Mouse (Mus musculus): ENCODE measurements at regions not wholly inside any gene's neighbourhood (a gene's known extent, or its start where the extent isn't known, plus 50 kb on each side); places are given as distances from the start of the nearest gene placed in this dataset.

- DNase-seq: no peak
Measured at GRCm38 (mm10) chr2:38420498-38420897, 81.4 kb downstream of the Lhx2 start.

DNA sequence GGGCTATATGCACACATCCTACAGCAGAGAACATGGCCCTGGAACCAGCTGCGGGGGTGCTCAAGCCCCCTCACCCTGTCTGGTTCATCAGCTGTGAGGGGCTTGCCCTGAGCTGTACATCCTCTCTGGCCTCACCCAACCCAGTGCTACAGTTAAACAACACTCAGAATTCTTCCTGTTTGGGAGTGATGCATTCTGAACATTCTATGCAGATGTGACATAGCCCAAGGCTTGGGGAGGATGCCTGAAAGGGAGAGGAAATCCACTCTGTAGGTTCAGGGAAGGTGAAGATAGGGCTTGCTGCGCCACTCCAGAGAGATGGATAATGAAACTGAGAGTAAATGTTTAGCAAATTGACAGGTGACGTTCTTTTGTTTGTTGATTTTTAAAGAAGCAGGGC lies 83.3 kb downstream of the Lhx2 start:
- no peak for DNase-seq

DNA sequence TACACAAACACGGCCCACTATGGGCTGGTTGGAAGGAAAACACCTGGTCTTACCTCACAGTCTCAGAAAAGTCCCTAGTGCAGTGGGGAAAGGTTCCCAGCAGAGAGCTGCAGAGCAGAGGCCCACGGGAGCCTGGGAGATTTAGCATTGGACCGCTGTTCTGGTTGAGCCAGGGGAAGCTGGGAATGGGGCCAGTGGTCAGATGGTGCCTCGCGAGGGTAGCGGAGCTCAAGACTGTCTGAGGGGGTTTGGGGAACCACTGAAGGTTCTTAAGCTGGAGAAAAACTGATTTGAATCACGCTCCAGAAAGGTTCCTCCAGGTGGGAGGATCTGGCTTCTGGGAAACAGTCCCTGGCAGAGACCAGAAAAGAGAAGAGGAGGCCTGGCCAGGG lies 84.8 kb downstream of the Lhx2 start:
- peak; percentile 88 to 92 for DNase-seq

GRCm38 (mm10) chr2:38424278-38424931 lies 85.3 kb downstream of the Lhx2 start:
- peak; percentile 62 to 69 for DNase-seq

DNA sequence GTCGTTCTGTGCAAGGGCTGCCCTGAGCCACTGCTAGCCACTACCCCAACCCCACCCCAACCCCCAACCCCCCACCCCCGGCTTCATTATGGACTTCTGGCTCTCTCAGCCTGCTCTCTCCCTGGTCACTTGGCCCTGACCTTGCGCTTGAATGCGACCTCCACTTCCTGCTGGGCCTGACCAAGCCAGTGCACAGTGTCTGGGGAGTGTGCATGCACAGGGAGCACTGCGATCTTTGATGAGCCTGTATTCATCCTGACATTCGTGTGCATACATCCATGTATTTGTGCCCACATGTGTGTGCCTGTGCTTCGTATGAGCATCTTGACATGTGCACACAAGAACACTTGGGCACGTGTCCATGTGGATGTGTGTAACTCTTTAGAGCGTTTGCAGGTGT lies 85.9 kb downstream of the Lhx2 start:
- DNase-seq: peak in 1 of 2 experiments; percentile 25

DNA sequence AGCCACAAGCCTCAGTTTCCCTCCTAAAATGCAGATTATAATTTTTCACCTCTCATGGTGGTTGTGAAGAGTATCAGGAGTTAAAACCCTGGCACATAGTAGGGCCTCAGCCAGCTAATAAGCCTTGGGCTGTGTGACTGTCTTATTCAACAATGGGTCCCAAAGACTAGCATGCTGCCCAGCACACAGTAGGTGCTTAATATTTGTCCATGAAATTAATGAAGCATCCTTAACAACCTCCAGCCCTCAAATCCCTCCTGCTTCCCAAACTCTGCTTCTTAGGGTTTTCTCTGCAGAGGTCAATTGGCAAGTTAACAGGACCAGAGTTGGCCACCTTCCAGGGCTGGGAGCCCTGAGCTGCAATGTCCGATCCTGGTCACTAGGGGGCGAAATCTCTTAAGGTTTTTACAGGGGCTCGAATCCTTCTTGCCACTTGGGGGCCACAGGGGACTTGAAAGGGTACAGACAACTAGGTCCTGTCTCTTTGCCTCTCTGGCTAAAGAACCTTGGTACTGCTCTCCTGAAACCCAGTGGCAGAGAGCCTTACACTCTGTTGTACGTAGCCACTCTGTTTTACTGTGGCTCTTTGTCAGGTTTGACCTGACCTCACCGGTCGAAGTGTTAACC lies 81.6 kb upstream of the Nek6 start:
- DNase-seq: peak; percentile 82 to 86

DNA sequence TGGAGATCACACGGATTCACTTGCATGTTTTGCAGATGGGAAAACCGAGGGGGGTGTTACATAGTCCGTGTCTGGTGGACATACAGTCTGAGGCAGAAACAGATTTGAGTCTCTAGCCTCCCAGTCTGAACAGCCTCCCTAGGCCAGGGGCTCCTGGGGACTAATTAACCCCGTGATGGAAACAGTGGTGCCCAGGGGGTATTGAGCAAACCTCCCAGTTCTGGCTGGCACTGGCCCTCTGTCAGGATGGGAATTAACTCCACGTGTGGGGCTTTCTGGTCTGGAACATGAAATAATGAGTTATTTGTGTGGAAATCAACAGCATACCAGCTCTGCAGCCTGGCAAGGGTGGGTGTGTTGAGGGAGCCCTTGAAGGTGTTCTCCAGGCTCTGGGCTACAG lies 79.9 kb upstream of the Nek6 start:
- no peak for DNase-seq

- DNase-seq: peak; percentile 56 to 73
Measured at GRCm38 (mm10) chr2:38433736-38434135, 77.7 kb upstream of the Nek6 start.

- no peak for DNase-seq
Measured at GRCm38 (mm10) chr2:38436701-38437100, 74.7 kb upstream of the Nek6 start.

- no peak for DNase-seq
Measured at GRCm38 (mm10) chr2:38439191-38439590, 72.3 kb upstream of the Nek6 start.

DNA sequence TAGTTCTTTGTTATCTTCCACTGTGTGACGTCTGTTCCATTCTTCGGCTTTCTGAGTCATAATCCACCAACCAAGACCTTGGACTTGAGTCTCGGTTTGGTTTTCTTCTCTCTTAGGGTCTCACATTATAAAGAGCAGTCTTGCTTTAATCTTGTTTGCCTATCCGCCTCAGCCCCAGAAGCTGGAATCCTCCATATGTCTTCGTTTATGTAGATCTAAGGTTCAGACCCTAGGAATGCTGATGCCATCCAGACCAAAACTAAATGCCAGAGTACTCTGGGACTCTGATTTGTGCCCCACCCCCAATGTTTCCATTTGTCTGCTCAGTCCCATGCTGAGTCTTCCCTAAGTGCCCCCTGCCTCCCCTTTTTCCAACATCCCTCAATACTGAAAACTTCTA lies 71.5 kb upstream of the Nek6 start:
- no peak for DNase-seq

- no peak for DNase-seq
Measured at GRCm38 (mm10) chr2:38449092-38449491, 62.4 kb upstream of the Nek6 start.

DNA sequence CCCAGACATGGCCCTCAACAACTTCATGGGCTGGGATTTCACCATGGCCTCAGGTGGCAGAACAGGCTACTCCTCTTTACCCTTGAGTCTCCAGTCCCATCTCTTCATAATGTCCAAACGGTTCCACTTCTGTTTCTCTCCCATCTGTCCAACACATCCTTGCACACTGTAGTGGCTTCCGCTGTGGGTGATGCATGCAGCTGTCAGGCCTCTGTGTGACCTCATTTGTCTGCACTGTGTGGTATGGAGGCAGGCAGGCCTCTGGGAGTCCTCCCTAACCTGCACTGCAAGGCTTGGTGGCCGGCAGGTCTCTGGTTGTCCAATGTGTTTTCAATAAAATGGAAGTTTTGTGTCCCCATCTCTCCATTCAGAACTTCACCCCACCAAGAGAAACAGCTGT lies 54.9 kb upstream of the Nek6 start:
- DNase-seq: no peak

GRCm38 (mm10) chr2:38460367-38460766 lies 51.1 kb upstream of the Nek6 start:
- peak; percentile 26 to 63 for DNase-seq

- peak; percentile 83 to 90 for DNase-seq
Measured at GRCm38 (mm10) chr2:38460825-38461540, 50.5 kb upstream of the Nek6 start.
